10 mouse cellular contexts compared by ENCODE assay signal in the genomic region with DNA sequence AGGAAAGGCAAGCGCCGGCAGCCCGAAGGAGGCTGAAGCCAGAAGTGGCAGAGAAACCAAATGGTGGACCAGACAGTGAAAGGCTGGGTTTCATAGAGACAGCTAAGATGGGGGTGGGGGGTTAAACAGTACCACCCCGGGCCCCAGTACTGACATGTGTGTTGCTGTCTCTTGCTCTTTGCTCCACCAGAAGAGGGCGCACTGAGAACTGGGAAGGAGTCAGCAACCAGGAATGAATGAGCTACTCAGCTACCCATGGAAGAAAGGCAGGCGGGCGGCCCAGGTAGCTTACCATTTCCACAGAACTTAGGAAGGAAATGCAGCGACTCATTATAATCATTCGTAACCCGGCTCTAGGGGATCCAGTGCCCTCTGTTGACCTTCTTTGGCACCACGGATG. TPM values are rescaled to one million over a fixed set of nuclear protein-coding genes. Genes with fewer than 3 reads are reported as not detected.
DNase-seq lines count a peak whose midpoint lies in the region; ATAC-seq and TF ChIP-seq lines count a peak whose summit lies in the region.
"Had no signal": no experiment of that assay in that cellular context is flagged by ENCODE, and none has a peak within 500 bp of the region (broad histone marks: within the 10 kb centered on the region; RNA-seq: fewer than 3 reads in every experiment).

No protein-coding gene starts in this region.

- TF ChIP-seq EP300 in CH12.LX (IDR thresholded peaks at IDR 0.05; ENCODE audit: low read length), result no peak
- TF ChIP-seq EP300 in stomach, postnatal 0 days (optimal IDR thresholded peaks at IDR 0.05), result no peak

- WGBS in stomach, postnatal 0 days, result 42% methylated on average over 11 of the region's 11 CpGs
- WGBS in midbrain, embryonic 10.5 days, result 59% methylated on average over 11 of the region's 11 CpGs

- H3K4me3 ChIP-seq in CH12.LX (replicated peaks in 1 of 3; ENCODE audit: low read depth in 2 of 3, low read length in 2 of 3, poor library complexity in 1 of 3), result no peak overlapping the region
- no peak overlapping the region for H3K4me3 ChIP-seq in stomach, postnatal 0 days (ENCODE audit: low read depth, low read length)
- no peak overlapping the region for H3K4me3 ChIP-seq in midbrain, embryonic 10.5 days
- H3K4me3 ChIP-seq: embryonic facial prominence, embryonic 12.5 days had no signal

- H3K36me3 ChIP-seq in CH12.LX (replicated peaks in 1 of 2; ENCODE audit: control insufficient read depth in 1 of 2, insufficient read depth in 1 of 2, low read length in 1 of 2), result peaks cover 0 to 2% of the 10 kb centered on the region in 2 experiments
- no peaks in the 10 kb centered on the region for H3K36me3 ChIP-seq in stomach, postnatal 0 days (ENCODE audit: control insufficient read depth, insufficient read depth, low read length)
- no peaks in the 10 kb centered on the region for H3K36me3 ChIP-seq in midbrain, embryonic 10.5 days
- H3K36me3 ChIP-seq: embryonic facial prominence, embryonic 12.5 days had no signal

- DNase-seq in kidney, adult 9 months, result peak; percentile 50
- no peak for DNase-seq in kidney, adult 11 months
- DNase-seq in CH12.LX (ENCODE audit: extremely low read depth), result peak; percentile 33
- DNase-seq in adrenal gland, adult 18-20 months (ENCODE audit: low spot score in 2 of 2), result peak; percentile 53 to 62
- peak; percentile 61 for DNase-seq in heart, postnatal 4 days
- peak; percentile 64 for DNase-seq in stomach, postnatal 0 days (ENCODE audit: low spot score)
- DNase-seq in midbrain, embryonic 10.5 days (ENCODE audit: low spot score), result no peak

- H3K9me3 ChIP-seq in CH12.LX (replicated peaks; ENCODE audit: low read length), result no peaks in the 10 kb centered on the region
- no peaks in the 10 kb centered on the region for H3K9me3 ChIP-seq in stomach, postnatal 0 days (ENCODE audit: control insufficient read depth, low read length)
- no peaks in the 10 kb centered on the region for H3K9me3 ChIP-seq in midbrain, embryonic 10.5 days (replicated peaks)

- in situ Hi-C loops in CH12.LX (cut with MboI; ENCODE audit: low pct_ligation_motif_present, low pct_unique_long_range_greater_than_20kb, low sequenced_read_pairs), result no loop called here

- no peak for TF ChIP-seq POLR2A in CH12.LX (IDR thresholded peaks at IDR 0.05; ENCODE audit: low read depth, low read length)

- peak; percentile 25 to 71; a peak in 3 of 4 replicates for TF ChIP-seq CTCF in CH12.LX (conservative IDR thresholded peaks at IDR 0.05 in 1 of 2, IDR thresholded peaks at IDR 0.05 in 1 of 2; ENCODE audit: low read depth in 2 of 2, low read length in 2 of 2)
- peak; percentile 73 for TF ChIP-seq CTCF in stomach, postnatal 0 days (IDR thresholded peaks at IDR 0.05; ENCODE audit: low read depth)

- H3K79me2 ChIP-seq in CH12.LX (replicated peaks; ENCODE audit: control insufficient read depth, extremely low read depth, insufficient read depth, poor library complexity, severe bottlenecking), result no peaks in the 10 kb centered on the region

- dilution Hi-C loops in CH12.LX (cut with MboI; ENCODE audit: extremely low pct_ligation_motif_present, extremely low pct_unique_long_range_greater_than_20kb, low sequenced_read_pairs), result no loop called here

- ATAC-seq in stomach, postnatal 0 days (ENCODE audit: low FRiP score, low TSS enrichment), result peak; percentile 48; the same call in 1 of the 2 replicates
- ATAC-seq in megakaryocyte, adult 5-6 weeks (ENCODE audit: poor library complexity, severe bottlenecking), result no peak

- H3K27me3 ChIP-seq in CH12.LX (replicated peaks), result no peaks in the 10 kb centered on the region
- no peaks in the 10 kb centered on the region for H3K27me3 ChIP-seq in stomach, postnatal 0 days (ENCODE audit: control insufficient read depth, insufficient read depth, low read length)
- H3K27me3 ChIP-seq in midbrain, embryonic 10.5 days (ENCODE audit: low read depth, poor library complexity, severe bottlenecking), result peaks cover 8% of the 10 kb centered on the region; the same call in 1 of the 2 replicates

- peak; percentile 41 for TF ChIP-seq RAD21 in CH12.LX (IDR thresholded peaks at IDR 0.05; ENCODE audit: low read depth, low read length)

- H3K9ac ChIP-seq in CH12.LX (ENCODE audit: insufficient read depth, low read depth), result no peak overlapping the region
- H3K9ac ChIP-seq in stomach, postnatal 0 days (ENCODE audit: low read length), result no peak overlapping the region
- H3K9ac ChIP-seq: embryonic facial prominence, embryonic 12.5 days had no signal

- H3K27ac ChIP-seq in CH12.LX (ENCODE audit: insufficient read depth, low read depth), result no peak overlapping the region
- no peak overlapping the region for H3K27ac ChIP-seq in stomach, postnatal 0 days (replicated peaks)
- no peak overlapping the region for H3K27ac ChIP-seq in midbrain, embryonic 10.5 days (replicated peaks)
- H3K27ac ChIP-seq: embryonic facial prominence, embryonic 12.5 days had no signal

- H3K4me1 ChIP-seq in CH12.LX (ENCODE audit: control insufficient read depth in 1 of 2, insufficient read depth in 2 of 2), result peaks cover 0 to 9% of the 10 kb centered on the region in 2 experiments; a peak in 2 of 4 replicates
- no peaks in the 10 kb centered on the region for H3K4me1 ChIP-seq in stomach, postnatal 0 days (replicated peaks; ENCODE audit: control insufficient read depth, insufficient read depth)
- peaks cover 4% of the 10 kb centered on the region; the same call in 1 of the 2 replicates for H3K4me1 ChIP-seq in midbrain, embryonic 10.5 days
- H3K4me1 ChIP-seq: embryonic facial prominence, embryonic 12.5 days had no signal

- no peak overlapping the region for H3K4me2 ChIP-seq in CH12.LX (ENCODE audit: insufficient read depth, low read depth, poor library complexity, severe bottlenecking)
- H3K4me2 ChIP-seq in stomach, postnatal 0 days (replicated peaks; ENCODE audit: low read depth), result no peak overlapping the region
- H3K4me2 ChIP-seq: embryonic facial prominence, embryonic 12.5 days had no signal

TF ChIP-seq in CH12.LX, 34 proteins besides CTCF, POLR2A, EP300 and RAD21:
- TF ChIP-seq USF1 (IDR thresholded peaks at IDR 0.05; ENCODE audit: low read depth, low read length) (no peak), ELF1 (IDR thresholded peaks at IDR 0.05; ENCODE audit: low read depth, low read length) (no peak), SMC3 (IDR thresholded peaks at IDR 0.05; ENCODE audit: low read depth, low read length) (peak; percentile 48), ZMIZ1 (IDR thresholded peaks at IDR 0.05; ENCODE audit: low read depth, low read length) (no peak), MEF2A (IDR thresholded peaks at IDR 0.05; ENCODE audit: borderline replicate concordance, low read depth, low read length) (no peak)

RNA-seq across cellular contexts. Expression of gene Gbx1, which starts 16.4 kb away (rescaled TPM):
- total RNA-seq in CH12.LX (2012; rRNA removed) (0.04 and 0.08 TPM in 2 replicates), CH12.LX (2014; rRNA removed) (not detected in 2 replicates)
- polyA plus RNA-seq in CH12.LX (2012; ENCODE audit: insufficient read length, low read depth), result 0.07 and 0.13 TPM in 2 replicates
- total RNA-seq in adrenal gland, adult 18-20 months (2021), result not detected
- total RNA-seq in heart, postnatal 4 days (2021), result not detected
- polyA plus RNA-seq in stomach, postnatal 0 days (2015; fragmentation: Nextera tagmentation; extraction: Ambion mirVana), result 0.02 TPM in 1 of 2 replicates, not detected in the other
- polyA plus RNA-seq in midbrain, embryonic 10.5 days (2016; fragmentation: Nextera tagmentation; extraction: Ambion mirVana), result not detected in 2 replicates
- not detected in 2 replicates for total RNA-seq in megakaryocyte, adult 5-6 weeks (2015)
- not detected in 2 replicates for total RNA-seq in megakaryocyte, adult 5-6 weeks (2017)

RNA-seq across cellular contexts. Expression of gene Asb10, which starts 30.1 kb away (rescaled TPM):
- total RNA-seq in CH12.LX (2012; rRNA removed) (not detected in 2 replicates), CH12.LX (2014; rRNA removed) (not detected in 2 replicates)
- not detected in 2 replicates for polyA plus RNA-seq in CH12.LX (2012; ENCODE audit: insufficient read length, low read depth)
- total RNA-seq in adrenal gland, adult 18-20 months (2021), result under 1 TPM in 1 of 2 experiments, not detected in 1; 0.23 TPM
- total RNA-seq in heart, postnatal 4 days (2021), result 10 to 100 TPM; 19.8 to 23.1 TPM
- polyA plus RNA-seq in stomach, postnatal 0 days (2015; fragmentation: Nextera tagmentation; extraction: Ambion mirVana), result 0.21 and 0.25 TPM in 2 replicates
- polyA plus RNA-seq in midbrain, embryonic 10.5 days (2016; fragmentation: Nextera tagmentation; extraction: Ambion mirVana), result 0.06 and 0.15 TPM in 2 replicates
- total RNA-seq in megakaryocyte, adult 5-6 weeks (2015), result not detected in 2 replicates
- not detected in 2 replicates for total RNA-seq in megakaryocyte, adult 5-6 weeks (2017)

RNA-seq across cellular contexts. Expression of gene 4931409K22Rik, which starts 46.0 kb away (rescaled TPM):
- total RNA-seq in CH12.LX (2012; rRNA removed), result not detected in 2 replicates
- total RNA-seq in CH12.LX (2014; rRNA removed), result not detected in 2 replicates
- not detected in 2 replicates for polyA plus RNA-seq in CH12.LX (2012; ENCODE audit: insufficient read length, low read depth)
- total RNA-seq in adrenal gland, adult 18-20 months (2021), result not detected
- not detected for total RNA-seq in heart, postnatal 4 days (2021)
- 0.08 TPM in 1 of 2 replicates, not detected in the other for polyA plus RNA-seq in stomach, postnatal 0 days (2015; fragmentation: Nextera tagmentation; extraction: Ambion mirVana)
- 0.05 TPM in 1 of 2 replicates, not detected in the other for polyA plus RNA-seq in midbrain, embryonic 10.5 days (2016; fragmentation: Nextera tagmentation; extraction: Ambion mirVana)
- total RNA-seq in megakaryocyte, adult 5-6 weeks (2015), result not detected in 2 replicates
- total RNA-seq in megakaryocyte, adult 5-6 weeks (2017), result not detected in 2 replicates
- total RNA-seq: layer of hippocampus, postnatal 25 days had no signal

RNA-seq across cellular contexts. Expression of gene Agap3, which starts 58.7 kb away (rescaled TPM):
- total RNA-seq in CH12.LX (2012; rRNA removed), result 43.5 and 46.3 TPM in 2 replicates
- total RNA-seq in CH12.LX (2014; rRNA removed), result 12.8 and 15.4 TPM in 2 replicates
- polyA plus RNA-seq in CH12.LX (2012; ENCODE audit: insufficient read length, low read depth), result 37.9 and 38.0 TPM in 2 replicates
- 10 to 100 TPM; 79.5 to 94.0 TPM for total RNA-seq in adrenal gland, adult 18-20 months (2021)
- total RNA-seq in heart, postnatal 4 days (2021), result 10 to 100 TPM; 83.4 to 97.4 TPM
- 21.9 and 26.5 TPM in 2 replicates for polyA plus RNA-seq in stomach, postnatal 0 days (2015; fragmentation: Nextera tagmentation; extraction: Ambion mirVana)
- polyA plus RNA-seq in midbrain, embryonic 10.5 days (2016; fragmentation: Nextera tagmentation; extraction: Ambion mirVana), result 27.6 and 31.2 TPM in 2 replicates
- total RNA-seq in megakaryocyte, adult 5-6 weeks (2015), result 12.1 and 14.2 TPM in 2 replicates
- total RNA-seq in megakaryocyte, adult 5-6 weeks (2017), result 19.7 and 23.9 TPM in 2 replicates

Comparison
In these comparisons a context has a peak if more than half of its experiments do, and no peak if none do; other contexts are left out.
1. DNase-seq: peak in kidney, adult 9 months (single experiment), CH12.LX (single experiment), adrenal gland, adult 18-20 months (2 of 2), heart, postnatal 4 days (single experiment) and stomach, postnatal 0 days (single experiment); none in kidney, adult 11 months (single experiment) and midbrain, embryonic 10.5 days (single experiment).
2. RNA of gene Asb10, which starts 30.1 kb away (total RNA-seq): 19.8 to 23.1 TPM in heart, postnatal 4 days; 0.23 TPM in adrenal gland, adult 18-20 months, not detected in CH12.LX and not detected in megakaryocyte, adult 5-6 weeks; every median in the first group is over 10 times any median in the second.